Mouse (Mus musculus) heart, adult 2 months (tissue): ENCODE measurements around the gene Slamf1.

ENCODE experiments used
- CTCF ChIP-seq: fragments of 200-600 bp; IDR thresholded peaks from 2 replicates; pipeline ENCODE4 v1.8.1; 2022; ENCODE audit warnings: antibody characterized with exemption, mild to moderate bottlenecking, moderate library complexity
- POLR2A ChIP-seq: fragments of 200-500 bp; IDR thresholded peaks from 2 replicates; pipeline ENCODE4 v1.6.1; 2011; ENCODE audit warnings: mild to moderate bottlenecking, low read depth, low read length, control low read depth; ENCODE audit not compliant: insufficient read depth

DNA sequence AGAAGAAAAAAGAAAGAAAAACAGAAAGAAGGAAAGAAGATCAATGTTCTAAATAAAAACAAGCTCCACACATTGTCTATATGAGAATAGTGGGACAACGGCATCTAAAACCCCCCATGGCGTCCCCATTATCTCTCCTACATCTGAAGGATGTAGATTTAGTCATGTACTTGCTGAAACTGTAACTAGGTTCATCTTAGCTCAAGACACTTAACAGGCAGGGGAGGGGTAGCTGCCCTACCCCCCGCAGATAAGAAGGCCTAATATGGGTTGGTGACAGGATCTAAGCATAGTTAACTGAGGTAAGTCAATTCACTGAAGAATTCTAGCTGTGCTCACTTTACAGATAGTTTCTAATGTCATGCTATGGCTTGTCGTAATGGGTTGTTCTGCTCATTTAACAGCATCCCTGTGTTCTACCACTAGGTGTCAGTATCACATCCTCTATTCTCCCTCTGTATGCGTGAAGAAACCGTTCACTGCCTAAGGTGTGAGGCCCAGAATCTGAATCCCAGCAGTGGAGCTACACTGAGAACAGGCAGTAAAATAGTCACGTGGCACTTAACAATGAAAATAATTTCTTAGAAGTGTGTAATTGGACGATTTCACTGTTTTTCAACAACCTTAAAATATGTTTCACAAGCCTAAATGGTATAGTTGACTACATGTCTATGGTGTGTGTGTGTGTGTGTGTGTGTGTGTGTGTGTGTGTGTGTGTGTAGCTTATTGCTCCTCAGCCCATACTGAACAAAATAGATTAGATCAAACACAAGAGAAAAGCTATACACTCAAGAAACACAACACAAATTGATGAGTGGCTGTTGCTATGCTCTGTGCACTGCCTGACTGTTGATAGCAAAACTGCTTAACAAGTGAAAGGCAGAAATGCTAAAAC lies 48.9 kb downstream of the Slamf1 start:
- TF ChIP-seq POLR2A (no peak), CTCF (peak; percentile 89)
